Mouse (Mus musculus) myocyte (in vitro differentiated cells): ENCODE measurements around the gene Pam. TPM values are rescaled to one million over a fixed set of nuclear protein-coding genes. Genes with fewer than 3 reads are reported as not detected.

Experiments used
- H3K27me3 ChIP-seq: one replicate; pipeline ENCODE4 v1.6.1; 2011; ENCODE audit not compliant: control insufficient read depth, insufficient read depth, insufficient read length
- H3K36me3 ChIP-seq: one replicate; pipeline ENCODE4 v1.6.1; 2011; ENCODE audit not compliant: control insufficient read depth, insufficient read depth
- H3K4me2 ChIP-seq: one replicate; pipeline ENCODE4 v1.6.1; 2011; ENCODE audit warnings: low read depth, control low read depth
- H3K4me3 ChIP-seq: one replicate; pipeline ENCODE4 v1.5.1; 2011; ENCODE audit warnings: mild to moderate bottlenecking, control low read depth, moderate library complexity
- H3K79me2 ChIP-seq: one replicate; pipeline ENCODE4 v1.6.1; 2011; ENCODE audit not compliant: control insufficient read depth, insufficient read depth
- H3ac ChIP-seq: one replicate; pipeline ENCODE4 v1.6.1; 2011; ENCODE audit not compliant: control insufficient read depth, insufficient read length
- CEBPB ChIP-seq: IDR thresholded peaks from 2 replicates; pipeline ENCODE4 v1.6.1; 2011; ENCODE audit warnings: mild to moderate bottlenecking, moderate library complexity; ENCODE audit not compliant: poor library complexity, insufficient read depth, severe bottlenecking
- E2F4 ChIP-seq: IDR thresholded peaks from one replicate; pipeline ENCODE4 v1.6.1; 2011; ENCODE audit warnings: mild to moderate bottlenecking, control low read depth, moderate library complexity; ENCODE audit not compliant: insufficient read depth
- MAX ChIP-seq: IDR thresholded peaks from one replicate; pipeline ENCODE4 v1.6.1; 2011; ENCODE audit warnings: low read depth, mild to moderate bottlenecking, control low read depth
- MYOD1 ChIP-seq, 3 experiments: IDR thresholded peaks; one replicate each; pipeline ENCODE4 v1.6.1; 2011; ENCODE audit warnings: control low read depth in 2 of 3, low read depth in 2 of 3, mild to moderate bottlenecking in 2 of 3, moderate library complexity in 1 of 3; ENCODE audit not compliant: insufficient read length in 2 of 3, control insufficient read depth in 1 of 3
- MYOG ChIP-seq, 3 experiments: IDR thresholded peaks; one replicate each; pipeline ENCODE4 v1.6.1; 2011; ENCODE audit warnings: control low read depth in 2 of 3, low read depth in 2 of 3, mild to moderate bottlenecking in 2 of 3; ENCODE audit not compliant: insufficient read length in 2 of 3, control insufficient read depth in 1 of 3, insufficient read depth in 1 of 3
- POLR2A ChIP-seq: IDR thresholded peaks from one replicate; pipeline ENCODE4 v1.6.1; 2011; ENCODE audit warnings: low read depth, mild to moderate bottlenecking, control low read depth, moderate library complexity; ENCODE audit not compliant: insufficient read length
- POLR2AphosphoS2 ChIP-seq: IDR thresholded peaks from one replicate; pipeline ENCODE4 v1.6.1; 2011; ENCODE audit warnings: low read depth, control low read depth; ENCODE audit not compliant: insufficient read length
- REST ChIP-seq: IDR thresholded peaks from one replicate; pipeline ENCODE4 v1.6.1; 2011; ENCODE audit warnings: mild to moderate bottlenecking, control low read depth, moderate library complexity; ENCODE audit not compliant: insufficient read depth, insufficient read length
- SRF ChIP-seq: IDR thresholded peaks from one replicate; pipeline ENCODE4 v1.6.1; 2011; ENCODE audit warnings: low read depth; ENCODE audit not compliant: control insufficient read depth, insufficient read length
- TCF12 ChIP-seq: IDR thresholded peaks from one replicate; pipeline ENCODE4 v1.6.1; 2011; ENCODE audit warnings: mild to moderate bottlenecking, control low read depth; ENCODE audit not compliant: poor library complexity, insufficient read depth, severe bottlenecking
- TCF3 ChIP-seq: IDR thresholded peaks from one replicate; pipeline ENCODE4 v1.6.1; 2011; ENCODE audit warnings: low read depth, control low read depth; ENCODE audit not compliant: insufficient read length
- USF1 ChIP-seq: IDR thresholded peaks from one replicate; pipeline ENCODE4 v1.6.1; 2011; ENCODE audit warnings: low read depth, mild to moderate bottlenecking, control low read depth, moderate library complexity
- polyA plus RNA-seq: library from polyadenylated mRNA; unstranded; fragments of >200 nt; fragmentation: generic; extraction: Trizol; gene quantifications from one replicate; pipeline ENCODE4 v1.2.1, GENCODE M21; 2012; ENCODE audit warnings: missing spikeins

The Pam gene
- polyA plus RNA-seq, result 29.4 TPM

DNA sequence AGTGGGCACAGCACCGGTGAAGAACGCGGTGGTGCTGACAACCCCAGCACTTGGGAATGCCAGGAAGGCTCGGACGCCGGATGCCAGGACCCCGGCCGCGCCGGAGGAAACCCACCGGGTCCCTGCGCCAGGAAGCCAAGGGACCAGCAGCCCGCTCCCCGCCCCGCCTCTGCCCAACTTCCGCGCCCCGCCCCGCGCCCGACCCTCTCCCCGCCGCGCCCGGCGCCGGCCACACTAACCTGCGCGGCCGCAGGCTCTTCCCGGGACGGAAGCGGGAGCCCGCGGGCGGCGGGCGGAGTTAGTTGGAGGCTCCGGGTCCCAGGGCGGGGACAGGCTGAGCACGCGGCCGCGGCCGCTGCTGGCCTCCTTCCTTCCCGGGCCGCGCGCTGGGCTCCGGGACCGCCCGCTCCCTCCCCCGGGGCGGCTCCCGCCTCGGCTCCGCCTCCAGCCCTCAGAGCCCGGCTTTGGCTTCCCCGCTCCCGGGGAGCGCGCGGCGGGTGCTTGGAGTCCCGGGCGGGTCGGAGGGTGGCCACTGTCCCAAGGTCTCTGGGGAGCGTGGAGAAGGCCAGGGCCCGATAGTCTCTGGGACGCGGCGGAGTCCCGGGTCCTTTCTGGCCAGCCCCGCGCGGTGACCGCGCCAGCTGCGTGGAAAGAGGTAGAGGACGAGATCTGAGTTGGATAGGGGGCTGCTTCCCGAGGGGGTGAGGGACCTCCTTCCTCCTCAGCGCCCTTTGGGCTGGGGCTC is at the start of gene Pam:
Pam (minus strand) TSS at position 401 of the 745 bp plus-strand sequence.
- TF ChIP-seq MYOD1 (IDR thresholded peaks at IDR 0.05; ENCODE audit: control insufficient read depth in 1 of 3, insufficient read length in 2 of 3, low read depth in 2 of 3) (peak in 1 of 3 experiments; percentile 5), CEBPB (no peak), E2F4 (peak; percentile 8), POLR2A (peak; percentile 55)
- Histone ChIP-seq H3K79me2 (peaks cover 14% of the 10 kb centered on the region), H3K27me3 (no peaks in the 10 kb centered on the region), H3ac (peak within 1 kb of the TSS; percentile 45), H3K36me3 (no peaks in the 10 kb centered on the region), H3K4me3 (peak within 1 kb of the TSS; percentile 62), H3K4me2 (peak within 1 kb of the TSS; percentile 90)

GRCm38 (mm10) chr1:98144845-98145244 is 49.4 kb upstream of the Pam start:
- Histone ChIP-seq H3K4me2 (no peak overlapping the region), H3K27me3 (no peaks in the 10 kb centered on the region), H3K4me3 (no peak overlapping the region), H3K79me2 (no peaks in the 10 kb centered on the region), H3ac (no peak overlapping the region), H3K36me3 (no peaks in the 10 kb centered on the region)
- TF ChIP-seq TCF12 (no peak), POLR2AphosphoS2 (no peak), POLR2A (no peak), REST (no peak), CEBPB (no peak), E2F4 (no peak), MYOG (IDR thresholded peaks at IDR 0.05; ENCODE audit: control insufficient read depth in 1 of 3, insufficient read depth in 1 of 3, insufficient read length in 2 of 3, low read depth in 2 of 3) (no peak), TCF3 (no peak), SRF (no peak)

GRCm38 (mm10) chr1:98131244-98131643 is 35.8 kb upstream of the Pam start:
- Histone ChIP-seq H3ac (no peak overlapping the region), H3K4me3 (no peak overlapping the region), H3K4me2 (no peak overlapping the region), H3K27me3 (no peaks in the 10 kb centered on the region), H3K36me3 (no peaks in the 10 kb centered on the region), H3K79me2 (no peaks in the 10 kb centered on the region)
- TF ChIP-seq CEBPB, result no peak
- TF ChIP-seq TCF12, result no peak
- TF ChIP-seq MYOD1 (IDR thresholded peaks at IDR 0.05; ENCODE audit: control insufficient read depth in 1 of 3, insufficient read length in 2 of 3, low read depth in 2 of 3), result no peak
- no peak for TF ChIP-seq SRF
- TF ChIP-seq MAX, result no peak
- no peak for TF ChIP-seq USF1
- TF ChIP-seq POLR2A, result no peak
- no peak for TF ChIP-seq E2F4
- TF ChIP-seq MYOG (IDR thresholded peaks at IDR 0.05; ENCODE audit: control insufficient read depth in 1 of 3, insufficient read depth in 1 of 3, insufficient read length in 2 of 3, low read depth in 2 of 3), result no peak
- TF ChIP-seq TCF3, result no peak

DNA sequence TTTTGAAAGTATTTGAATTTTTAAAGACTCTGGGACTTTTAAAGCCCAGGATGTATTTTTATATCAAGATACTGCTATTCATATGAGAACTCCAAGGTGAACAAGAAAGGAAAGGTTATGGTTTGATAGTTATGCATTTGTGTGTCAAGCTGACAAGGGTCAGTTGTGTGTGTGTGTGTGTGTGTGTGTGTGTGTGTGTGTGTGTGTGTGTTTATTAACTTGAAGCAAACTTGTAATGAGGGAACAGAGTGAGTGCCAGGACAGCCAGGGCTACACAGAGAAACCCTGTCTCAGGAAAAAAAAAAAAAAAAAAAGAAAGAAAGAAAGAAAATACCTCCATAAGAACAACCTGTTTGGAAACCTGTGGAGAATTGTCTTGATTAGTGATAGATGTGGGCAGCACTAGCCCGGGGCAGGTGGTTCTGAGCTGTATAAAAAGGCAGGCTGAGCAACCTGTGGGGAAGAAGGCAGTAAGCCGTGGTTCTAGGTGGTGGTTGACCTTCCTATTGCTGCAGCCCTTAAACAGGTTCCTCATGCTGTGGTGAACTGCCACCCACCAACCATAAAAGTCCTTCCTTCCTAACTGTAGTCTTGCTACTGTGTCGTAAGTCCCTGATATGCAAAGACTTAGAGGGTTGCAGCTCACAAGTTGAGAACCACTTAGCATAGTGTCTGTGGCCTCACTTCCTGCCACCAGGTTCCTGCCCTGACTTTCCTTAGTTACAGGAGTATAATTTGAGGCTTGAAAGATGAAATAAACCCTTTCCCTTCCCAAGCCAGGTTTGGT is 34.3 kb upstream of the Pam start:
- H3ac ChIP-seq, result no peak overlapping the region
- H3K4me2 ChIP-seq, result no peak overlapping the region
- no peaks in the 10 kb centered on the region for H3K36me3 ChIP-seq
- H3K27me3 ChIP-seq, result no peaks in the 10 kb centered on the region
- TF ChIP-seq E2F4 (no peak), CEBPB (no peak), USF1 (no peak), MYOD1 (IDR thresholded peaks at IDR 0.05; ENCODE audit: control insufficient read depth in 1 of 3, insufficient read length in 2 of 3, low read depth in 2 of 3) (no peak), REST (no peak), POLR2A (no peak), POLR2AphosphoS2 (no peak), TCF12 (no peak), SRF (no peak)
- no peak overlapping the region for H3K4me3 ChIP-seq
- no peaks in the 10 kb centered on the region for H3K79me2 ChIP-seq

DNA sequence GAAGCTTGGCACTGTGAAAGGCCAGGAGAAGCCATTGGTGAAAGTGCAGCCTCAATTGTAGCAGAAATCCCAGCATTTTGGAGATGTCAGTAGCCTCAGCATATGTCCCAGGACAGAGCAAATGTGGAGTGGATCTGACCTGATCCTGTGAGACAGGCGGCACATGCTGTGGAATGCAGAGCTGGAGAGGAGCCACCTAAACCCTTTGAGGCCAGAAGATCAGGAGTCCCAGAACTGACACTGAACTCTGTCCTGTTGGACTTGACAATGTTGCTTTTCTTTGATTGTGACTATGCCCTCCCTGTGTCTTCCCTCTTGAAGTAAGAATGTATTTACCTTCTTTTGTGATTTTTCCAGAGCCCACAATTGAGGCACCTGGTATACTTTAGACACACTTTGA is 33.7 kb upstream of the Pam start:
- no peaks in the 10 kb centered on the region for H3K36me3 ChIP-seq
- H3K4me3 ChIP-seq, result no peak overlapping the region
- TF ChIP-seq POLR2A (no peak), USF1 (no peak), SRF (no peak), MAX (no peak), REST (no peak), TCF3 (no peak)
- no peaks in the 10 kb centered on the region for H3K27me3 ChIP-seq
- no peak overlapping the region for H3K4me2 ChIP-seq
- no peak overlapping the region for H3ac ChIP-seq
- H3K79me2 ChIP-seq, result no peaks in the 10 kb centered on the region
